Mouse (Mus musculus) left cerebral cortex, adult 9 months (tissue): ENCODE data around the gene Gbe1.

ENCODE experiments used
- DNase-seq, 2 experiments: peaks; one replicate each; pipeline ENCODE4 v3.0.0; 2022; ENCODE audit warnings: low spot score in 2 of 2

Gbe1 gene

GRCm38 (mm10) chr16:70313886-70314577 is at the start of gene Gbe1:
Gene Gbe1 (plus strand): TSS chr16:70313949.
- DNase-seq = peak; percentile 51 to 84

DNA sequence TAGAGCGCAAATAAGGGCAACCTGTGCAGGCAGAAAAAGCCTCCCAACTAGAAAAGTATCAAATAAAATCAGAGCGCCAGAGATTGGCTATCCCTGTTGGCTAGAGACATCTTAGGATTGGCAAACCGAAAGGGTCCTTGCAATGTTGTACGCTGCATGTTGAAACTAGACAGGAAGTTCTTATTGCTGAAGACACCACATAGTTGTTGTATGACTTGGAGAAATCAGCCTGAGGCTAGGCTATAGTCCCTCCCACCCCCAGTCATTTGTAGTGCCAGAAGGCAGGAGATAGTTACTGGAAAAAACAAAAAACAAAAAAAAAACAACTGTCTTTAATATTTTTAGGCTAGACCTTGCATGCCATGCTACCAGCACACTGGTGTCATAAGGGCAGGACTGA is 3.1 kb upstream of the Gbe1 start:
- no peak for DNase-seq

DNA sequence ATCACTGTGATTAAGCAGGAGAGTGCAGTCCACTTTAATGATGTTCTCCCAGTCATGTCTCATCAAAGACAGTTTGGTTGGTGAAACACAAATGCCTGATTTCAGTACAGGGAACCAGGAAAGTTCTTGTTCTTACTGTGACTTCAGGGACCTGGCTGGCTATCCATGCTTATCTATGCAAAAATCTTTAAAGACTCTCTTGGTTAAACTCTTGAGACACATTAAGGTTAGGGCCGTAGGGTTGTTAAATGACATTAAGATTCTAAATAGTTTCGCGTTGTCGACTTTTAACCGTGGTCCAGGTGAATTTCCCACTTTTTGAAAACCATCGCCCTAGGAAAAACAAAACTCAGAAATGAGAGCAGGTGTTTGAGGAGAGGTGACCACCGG is 258 bp upstream of the Gbe1 start:
- DNase-seq = no peak

GRCm38 (mm10) chr16:70314578-70314930 is 805 bp downstream of the Gbe1 start:
- no peak for DNase-seq

DNA sequence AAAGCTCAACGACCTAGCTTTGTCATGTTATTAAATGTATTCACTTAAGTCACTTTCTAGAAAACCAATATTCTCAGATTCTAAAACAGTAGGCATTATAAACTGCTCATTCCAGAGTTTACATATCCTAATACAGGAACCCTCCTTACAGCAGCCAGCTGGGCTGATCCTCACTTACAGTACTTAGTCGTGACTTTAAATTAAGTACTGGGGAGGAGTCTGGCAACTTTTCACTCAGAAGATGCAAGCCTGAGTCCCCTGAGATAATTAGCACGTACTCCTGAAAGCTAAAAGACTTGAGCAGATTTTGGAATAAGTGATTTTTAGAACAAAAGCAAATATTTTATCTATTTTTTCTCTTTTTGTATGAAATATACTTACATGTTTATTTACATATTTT is 1.5 kb downstream of the Gbe1 start:
- no peak for DNase-seq

DNA sequence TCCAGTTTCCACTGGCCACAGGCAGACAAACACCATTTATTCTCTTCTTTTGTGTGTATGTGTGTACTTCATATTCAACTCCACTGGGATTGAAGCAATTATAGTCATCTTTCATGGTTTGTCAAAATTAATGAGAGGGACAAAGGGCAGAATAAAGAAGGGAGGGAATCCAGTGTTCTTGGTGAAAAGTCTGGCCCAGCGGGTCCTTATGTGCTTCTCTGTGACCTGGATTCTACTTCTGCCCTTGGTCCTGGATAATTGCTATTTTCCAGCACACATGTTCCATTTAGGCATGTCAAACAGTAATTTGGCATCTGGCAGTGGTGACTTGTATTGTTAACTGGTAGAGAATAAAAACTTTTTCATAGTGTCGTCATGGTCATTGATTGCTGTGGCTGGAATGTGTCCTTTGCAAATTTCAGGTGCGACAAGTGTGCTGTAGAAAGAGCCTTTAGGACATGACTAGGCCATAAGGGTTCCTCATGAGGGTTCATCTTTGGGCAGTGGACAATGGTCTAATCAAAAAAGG is 2.2 kb downstream of the Gbe1 start:
- DNase-seq = no peak

DNA sequence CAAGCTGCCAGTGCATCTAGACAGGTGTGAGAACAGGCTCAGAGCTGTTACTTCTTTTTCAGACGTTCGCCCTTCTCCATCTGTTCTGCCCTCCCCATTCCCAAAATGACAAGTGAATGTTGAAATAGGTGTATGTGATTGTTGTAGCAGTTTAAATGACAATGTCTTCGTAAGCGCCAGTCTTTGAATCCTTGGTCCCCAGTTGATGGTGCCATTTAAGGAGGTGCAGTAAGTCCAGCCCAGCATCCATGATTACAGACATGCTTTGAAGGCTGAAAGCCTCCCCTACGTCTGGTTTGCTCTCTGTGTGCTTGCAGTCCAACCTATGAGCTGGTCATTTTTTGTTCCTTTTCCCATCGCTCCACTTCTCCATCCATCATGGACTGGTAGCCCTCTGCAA is 5.6 kb downstream of the Gbe1 start:
- no peak for DNase-seq

- DNase-seq = no peak
These were observed 7.0 kb downstream of the Gbe1 start for GRCm38 (mm10) chr16:70320612-70321280.

- DNase-seq = no peak
These were observed 12.7 kb downstream of the Gbe1 start for GRCm38 (mm10) chr16:70326339-70326948.

DNA sequence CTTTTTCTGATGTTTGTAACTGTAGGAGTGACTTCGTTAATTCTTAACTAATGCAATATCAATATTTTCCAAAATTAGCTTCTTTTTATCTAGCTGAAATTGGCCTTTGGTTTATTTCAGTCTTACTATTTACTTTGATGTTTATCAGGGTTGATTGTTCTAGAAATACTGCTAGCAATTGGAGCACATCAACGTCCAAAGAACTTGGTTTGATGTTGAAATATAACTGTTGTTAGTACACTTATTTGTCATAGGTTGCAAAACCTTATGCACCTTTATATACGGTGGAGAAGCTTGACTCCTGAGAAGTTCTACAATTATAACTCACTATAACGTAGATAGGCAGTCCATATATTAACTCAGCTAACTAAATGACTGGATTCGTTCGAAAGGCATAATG is 14.8 kb downstream of the Gbe1 start:
- no peak for DNase-seq

DNA sequence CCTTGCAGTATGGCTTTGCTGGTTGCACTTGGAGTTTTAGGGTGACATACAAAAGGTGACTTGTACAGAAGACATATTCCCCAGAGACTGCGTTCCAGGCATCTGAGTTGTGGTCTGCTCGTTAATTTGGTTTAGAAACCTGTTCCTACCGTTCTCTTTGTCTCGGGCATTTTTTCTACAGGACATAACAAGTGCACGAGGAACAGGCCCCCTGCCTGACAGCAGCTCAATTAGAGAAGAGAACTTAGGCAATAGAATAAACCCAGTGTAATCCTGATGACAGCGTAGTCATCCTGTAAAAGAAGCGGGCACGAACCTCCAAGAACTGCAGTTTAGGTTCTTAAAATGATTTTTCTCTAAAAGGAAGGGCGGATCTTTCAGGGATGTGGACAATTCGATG is 15.3 kb downstream of the Gbe1 start:
- no peak for DNase-seq

DNA sequence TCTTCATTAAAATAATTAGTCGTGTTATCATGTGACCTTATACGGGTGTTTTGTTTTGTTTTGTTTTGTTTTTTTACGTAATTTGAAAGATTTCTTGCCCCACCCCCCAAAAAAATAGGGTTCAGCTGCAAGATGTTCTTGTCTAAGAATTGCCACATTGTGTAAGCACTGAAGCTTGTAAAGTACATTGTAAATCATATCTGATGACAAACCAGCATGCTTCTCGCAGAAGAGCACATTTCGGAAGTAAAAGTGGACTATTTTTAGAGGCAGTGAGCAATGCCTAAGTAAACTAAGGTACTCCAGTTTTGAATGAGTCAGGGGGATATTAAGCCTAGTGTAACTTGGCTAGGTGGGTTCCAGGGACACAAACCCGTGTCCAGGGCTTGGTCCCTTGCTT is 15.7 kb downstream of the Gbe1 start:
- no peak for DNase-seq

DNA sequence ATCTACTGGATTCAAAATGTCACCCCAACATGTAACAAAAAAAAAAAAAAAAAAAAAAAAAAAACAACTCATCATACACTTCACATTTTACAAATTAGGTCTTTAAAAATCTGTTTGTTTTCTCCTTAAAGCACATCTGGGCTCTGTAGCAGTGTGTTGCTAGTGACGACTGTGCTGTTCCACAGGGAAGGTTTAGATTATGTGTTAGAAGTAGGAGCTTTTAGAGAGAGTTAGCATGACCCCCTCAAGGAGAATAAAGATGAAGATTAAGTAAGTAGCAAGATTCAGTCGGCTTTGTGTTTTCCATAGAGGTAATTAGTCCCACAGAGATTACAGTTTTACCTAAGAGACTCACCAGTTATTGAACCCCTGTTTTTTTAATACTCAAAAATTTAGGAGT is 16.3 kb downstream of the Gbe1 start:
- no peak for DNase-seq

GRCm38 (mm10) chr16:70330626-70331275 is 17.0 kb downstream of the Gbe1 start:
- no peak for DNase-seq

DNA sequence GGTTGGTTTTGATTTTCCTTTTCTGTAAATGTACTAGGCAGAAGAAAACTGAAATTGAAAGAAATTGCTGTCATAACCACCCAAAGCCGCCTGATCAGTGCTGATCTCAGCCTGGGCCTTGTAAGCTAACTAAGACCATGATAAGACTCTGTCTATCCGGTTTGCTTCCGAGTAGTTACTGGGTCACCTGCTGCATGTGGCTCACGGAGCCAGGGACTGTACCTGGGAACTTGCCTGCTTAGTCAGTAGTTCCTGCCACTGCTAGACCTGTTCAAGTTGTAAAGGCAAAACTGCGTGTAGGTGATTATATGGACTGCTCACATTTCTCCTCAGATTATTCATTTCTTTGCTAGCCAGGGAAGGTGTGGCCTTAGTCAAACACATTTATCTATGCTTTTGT is 21.1 kb downstream of the Gbe1 start:
- no peak for DNase-seq

GRCm38 (mm10) chr16:70335472-70335871 is 21.7 kb downstream of the Gbe1 start:
- DNase-seq = no peak

- no peak for DNase-seq
These were observed 23.9 kb downstream of the Gbe1 start for GRCm38 (mm10) chr16:70337661-70338060.

DNA sequence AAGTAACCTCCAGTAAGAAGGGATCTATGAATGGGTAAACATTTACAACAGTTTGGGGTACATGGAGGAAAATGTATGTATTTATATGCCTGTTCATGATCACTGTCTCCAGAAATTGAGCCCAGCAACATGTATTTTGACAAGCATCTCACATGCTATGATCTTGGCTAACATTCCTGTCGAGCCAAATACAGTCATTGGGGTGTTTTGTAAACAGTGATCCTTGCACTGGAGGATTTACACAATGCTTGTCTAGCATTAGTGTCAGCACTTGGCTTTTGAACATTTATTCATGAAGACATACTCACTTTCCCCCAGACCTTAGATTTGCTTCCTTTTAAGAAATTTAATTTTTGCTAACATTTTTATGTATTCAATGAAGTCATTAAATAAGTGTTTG is 30.7 kb downstream of the Gbe1 start:
- no peak for DNase-seq

DNA sequence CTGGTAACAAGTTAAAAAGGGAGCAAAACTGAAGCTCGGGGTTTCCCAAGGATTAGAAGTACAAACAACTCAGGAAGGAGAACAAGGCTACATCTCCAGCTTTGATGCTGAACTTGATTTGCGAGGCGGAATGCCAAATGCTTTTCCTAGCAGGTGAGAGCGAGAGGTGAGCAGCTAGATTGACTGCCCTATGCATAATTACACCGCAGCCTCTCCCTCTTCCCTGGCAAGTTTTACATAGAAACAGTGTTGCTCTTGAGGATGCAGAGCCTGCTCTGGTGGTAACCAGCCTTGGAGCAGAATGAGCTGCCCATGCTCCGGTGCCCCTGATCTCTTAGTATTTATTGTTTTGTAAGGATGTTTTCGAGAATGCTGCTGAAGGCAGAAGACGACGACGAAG is 31.9 kb downstream of the Gbe1 start:
- no peak for DNase-seq

DNA sequence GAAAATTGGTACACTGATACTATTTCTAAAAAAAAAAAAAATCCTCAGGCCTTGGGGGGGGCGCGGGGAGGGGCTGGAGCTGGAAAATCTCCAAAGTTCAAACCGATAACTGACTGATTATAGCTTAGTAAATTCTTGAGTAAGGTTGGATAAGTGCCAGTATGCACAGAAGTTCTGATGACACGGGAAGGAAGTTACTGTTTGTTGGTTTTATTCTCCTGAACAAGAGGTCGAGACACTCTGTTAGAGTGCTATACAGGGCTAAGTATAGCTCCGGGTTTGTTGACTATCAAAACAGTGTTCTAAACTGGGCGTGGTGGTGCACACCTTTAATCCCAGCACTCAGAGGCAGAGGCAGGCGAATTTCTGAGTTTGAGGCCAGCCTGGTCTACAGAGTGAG is 36.3 kb downstream of the Gbe1 start:
- DNase-seq = no peak

DNA sequence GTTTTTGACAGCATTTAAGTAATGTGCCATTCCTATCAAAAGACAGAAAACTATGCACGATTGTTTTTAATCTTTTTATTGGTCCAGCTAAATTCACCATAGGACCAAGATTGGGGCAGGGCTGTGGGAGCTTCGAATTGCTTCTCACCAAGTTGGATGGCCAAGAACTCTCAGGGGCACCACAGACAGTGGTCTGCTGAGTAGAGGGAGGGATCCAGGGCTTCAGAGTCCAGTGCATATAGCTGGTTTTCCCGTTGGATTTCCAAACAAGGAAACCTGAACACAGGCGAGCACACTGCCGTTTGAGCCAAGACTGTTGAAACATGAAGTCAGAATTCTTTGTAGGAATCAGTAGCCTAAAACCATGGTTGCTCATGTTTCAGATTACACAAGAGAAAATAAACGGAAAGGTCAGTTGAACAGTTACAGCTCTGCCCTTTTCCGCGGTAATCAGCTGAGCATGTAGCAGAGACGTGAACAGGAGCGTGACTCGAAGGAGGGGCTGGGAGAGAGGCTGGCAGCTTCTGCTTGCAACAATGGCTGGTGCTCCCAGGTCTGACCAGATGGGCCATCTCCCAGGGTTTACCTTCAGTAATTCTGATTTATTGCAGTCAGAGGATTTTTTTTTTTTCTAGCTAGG is 38.0 kb downstream of the Gbe1 start:
- no peak for DNase-seq

GRCm38 (mm10) chr16:70352571-70352970 is 38.8 kb downstream of the Gbe1 start:
- no peak for DNase-seq
